Mouse (Mus musculus) CD4-positive, CD25-positive, alpha-beta regulatory T cell, adult 4 months (primary cell): ENCODE results near the gene Zfp462. TPM values are rescaled to one million over a fixed set of nuclear protein-coding genes. Genes with fewer than 3 reads are reported as not detected.

Source experiments
- ATAC-seq: one replicate; pipeline ENCODE4 v1.8.0; 2017
- polyA plus RNA-seq, 2 experiments: library from polyadenylated mRNA; unstranded; fragments of 100-300 nt; shearing (Covaris generic); gene quantifications; one replicate each; pipeline ENCODE4 v1.2.1; 2017

Gene Zfp462
- polyA plus RNA-seq, 2 experiments from 2014 or later: not detected

GRCm38 (mm10) chr4:55121952-55122351, 177.1 kb downstream of the Zfp462 start:
- ATAC-seq: no peak

- ATAC-seq: no peak
Measured at GRCm38 (mm10) chr4:55124126-55124525, 179.3 kb downstream of the Zfp462 start.

GRCm38 (mm10) chr4:55125048-55125737, 180.3 kb downstream of the Zfp462 start:
- no peak for ATAC-seq

- no peak for ATAC-seq
Measured at GRCm38 (mm10) chr4:55125738-55126054, 180.8 kb downstream of the Zfp462 start.

GRCm38 (mm10) chr4:55127228-55127901, 182.5 kb downstream of the Zfp462 start:
- no peak for ATAC-seq

- no peak for ATAC-seq
Measured at GRCm38 (mm10) chr4:55128088-55128835, 183.4 kb downstream of the Zfp462 start.
